Mouse (Mus musculus) cerebellum, adult 2 months (tissue): Measurements from ENCODE around the gene Gabrb2.

ENCODE experiments used
- CTCF ChIP-seq: fragments of 200-500 bp; IDR thresholded peaks from 2 replicates; pipeline ENCODE4 v1.5.1; 2011; ENCODE audit warnings: low read depth, mild to moderate bottlenecking, control low read depth, low read length, moderate library complexity, borderline replicate concordance; ENCODE audit not compliant: insufficient read depth
- POLR2A ChIP-seq: fragments of 200-500 bp; IDR thresholded peaks from 2 replicates; pipeline ENCODE4 v1.6.1; 2011; ENCODE audit warnings: low read length, control low read depth, borderline replicate concordance; ENCODE audit not compliant: insufficient read depth

GRCm38 (mm10) chr11:42621109-42621508 lies 201.6 kb downstream of the Gabrb2 start:
- TF ChIP-seq CTCF = no peak
- TF ChIP-seq POLR2A = no peak
